Mouse (Mus musculus): Measurements from ENCODE around the gene Clca4a.
"Not testable (repeated sequence)": the region's sequence is repeated elsewhere in the genome, so short reads cannot be mapped to it uniquely, and the experiment has no call there.

Clca4a gene

DNA sequence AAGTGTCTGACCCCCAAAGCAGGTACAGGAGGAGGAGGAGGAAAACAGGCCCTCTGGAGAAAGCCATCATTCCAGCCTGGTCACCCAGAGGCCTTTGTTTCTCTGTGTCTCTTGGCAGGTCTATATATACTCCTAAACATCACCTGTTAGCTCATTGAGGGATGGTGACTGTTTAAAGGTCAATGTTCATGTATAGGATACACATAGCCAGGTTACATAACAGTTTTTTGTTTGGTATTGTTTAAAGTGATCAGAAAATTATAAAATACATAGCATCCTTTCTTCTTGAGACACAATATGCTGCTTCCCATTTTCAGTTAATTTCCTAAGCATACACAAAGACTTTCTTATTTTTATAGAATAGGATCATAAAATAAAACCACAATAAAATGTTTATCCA, at the start of gene Clca4a:
Clca4a (minus strand) TSS at position 101 of the 400 bp plus-strand sequence.
- no peak for DNase-seq (ENCODE audit: low read depth, low spot score)
- Histone ChIP-seq H3K27me3 (ENCODE audit: control insufficient read depth, insufficient read depth, low read length, poor library complexity, severe bottlenecking) (no peaks in the 10 kb centered on the region), H3K36me3 (ENCODE audit: control insufficient read depth, insufficient read depth, low read length, poor library complexity, severe bottlenecking) (no peaks in the 10 kb centered on the region)

DNA sequence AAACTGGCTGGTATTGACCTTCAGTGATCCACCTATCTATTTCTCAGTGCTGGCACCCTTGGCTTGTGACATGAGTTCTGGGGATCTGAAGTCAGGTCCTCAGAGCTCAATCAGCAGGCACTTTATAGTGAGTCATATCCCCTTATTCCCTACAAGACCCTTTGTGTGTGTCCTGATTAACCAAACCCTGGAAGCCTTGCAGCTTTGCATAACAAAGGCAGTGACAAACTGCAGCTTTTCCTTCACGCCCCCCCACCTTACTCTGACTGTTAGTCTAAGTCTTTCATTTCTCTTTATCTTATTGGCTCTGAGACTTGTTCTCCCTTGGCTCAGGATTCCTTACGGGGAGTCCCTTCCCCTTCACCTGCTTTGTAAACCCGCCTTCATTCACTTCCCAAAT, 43.0 kb upstream of the Clca4a start:
- DNase-seq (ENCODE audit: low read depth, low spot score) = no peak
- no peaks in the 10 kb centered on the region for H3K27me3 ChIP-seq (ENCODE audit: control insufficient read depth, insufficient read depth, low read length, poor library complexity, severe bottlenecking)

DNA sequence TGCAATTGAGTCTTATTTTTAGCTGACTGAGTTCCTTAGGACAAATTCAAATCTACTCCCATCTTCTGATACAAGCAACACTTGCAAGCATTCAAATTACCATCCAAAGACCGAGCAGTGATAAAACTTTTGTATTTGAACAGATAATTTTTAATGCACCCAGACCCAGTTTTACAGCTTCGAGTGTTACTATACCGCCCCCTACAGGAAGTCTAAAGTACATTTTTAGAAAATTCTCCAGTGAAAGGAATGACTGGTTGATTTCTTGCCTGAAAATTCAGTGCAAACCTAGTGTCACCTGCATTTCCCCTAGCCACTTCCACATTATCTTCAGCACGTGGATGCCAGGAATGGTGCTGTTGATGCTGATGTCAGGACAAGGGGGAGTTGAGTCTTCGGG, 29.6 kb upstream of the Clca4a start:
- H3K36me3 ChIP-seq (ENCODE audit: control insufficient read depth, insufficient read depth, low read length, poor library complexity, severe bottlenecking) = no peaks in the 10 kb centered on the region
- no peak for DNase-seq (ENCODE audit: low read depth, low spot score)
- H3K27me3 ChIP-seq (ENCODE audit: control insufficient read depth, insufficient read depth, low read length, poor library complexity, severe bottlenecking) = no peaks in the 10 kb centered on the region

More for the DNA sequence above, 43.0 kb upstream of the Clca4a start:
- H3K36me3 ChIP-seq (ENCODE audit: control insufficient read depth, insufficient read depth, low read length, poor library complexity, severe bottlenecking) = no peaks in the 10 kb centered on the region

DNA sequence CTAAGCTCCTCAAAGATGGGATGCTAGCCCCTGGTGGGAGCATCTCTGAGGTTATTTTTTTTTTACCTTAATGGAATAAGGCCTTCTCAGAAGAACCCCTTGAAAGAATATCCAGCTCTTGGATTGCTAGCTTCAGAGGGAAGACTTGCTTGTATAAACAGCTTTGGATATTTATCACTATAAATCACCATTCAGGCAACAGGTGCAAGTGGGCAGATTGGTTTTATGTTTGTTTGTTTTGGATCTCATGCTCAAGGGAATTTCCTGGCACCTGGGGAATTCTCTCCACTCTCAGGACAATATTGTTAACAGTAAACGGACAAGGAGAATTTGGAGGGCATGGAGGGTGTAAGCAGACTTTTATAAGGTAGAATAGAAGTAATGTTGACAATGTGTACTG, 26.1 kb upstream of the Clca4a start:
- H3K36me3 ChIP-seq (ENCODE audit: control insufficient read depth, insufficient read depth, low read length, poor library complexity, severe bottlenecking) = no peaks in the 10 kb centered on the region
- DNase-seq (ENCODE audit: low read depth, low spot score) = no peak
- H3K27me3 ChIP-seq (ENCODE audit: control insufficient read depth, insufficient read depth, low read length, poor library complexity, severe bottlenecking) = no peaks in the 10 kb centered on the region

DNA sequence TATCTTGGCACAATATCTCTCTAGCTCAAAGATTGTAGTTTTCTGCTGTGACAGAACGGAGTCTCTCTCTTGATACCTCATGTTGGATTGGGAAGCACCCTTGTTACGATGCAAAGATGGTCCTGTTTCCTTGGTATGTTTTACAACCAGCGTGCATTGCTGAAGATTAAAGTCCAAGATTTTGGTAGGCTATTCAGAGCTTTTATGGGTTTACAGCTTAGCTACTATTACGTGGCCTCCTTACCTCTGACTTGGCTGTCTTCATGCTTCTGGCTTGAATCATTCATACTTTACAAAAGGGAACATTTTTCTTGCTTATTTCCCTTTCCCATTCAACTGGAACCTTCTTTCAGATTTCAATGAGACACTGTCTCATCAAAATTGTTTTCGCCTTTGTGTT, 18.2 kb upstream of the Clca4a start:
- DNase-seq (ENCODE audit: low read depth, low spot score) = no peak
- no peaks in the 10 kb centered on the region for H3K27me3 ChIP-seq (ENCODE audit: control insufficient read depth, insufficient read depth, low read length, poor library complexity, severe bottlenecking)
- H3K36me3 ChIP-seq (ENCODE audit: control insufficient read depth, insufficient read depth, low read length, poor library complexity, severe bottlenecking) = no peaks in the 10 kb centered on the region

DNA sequence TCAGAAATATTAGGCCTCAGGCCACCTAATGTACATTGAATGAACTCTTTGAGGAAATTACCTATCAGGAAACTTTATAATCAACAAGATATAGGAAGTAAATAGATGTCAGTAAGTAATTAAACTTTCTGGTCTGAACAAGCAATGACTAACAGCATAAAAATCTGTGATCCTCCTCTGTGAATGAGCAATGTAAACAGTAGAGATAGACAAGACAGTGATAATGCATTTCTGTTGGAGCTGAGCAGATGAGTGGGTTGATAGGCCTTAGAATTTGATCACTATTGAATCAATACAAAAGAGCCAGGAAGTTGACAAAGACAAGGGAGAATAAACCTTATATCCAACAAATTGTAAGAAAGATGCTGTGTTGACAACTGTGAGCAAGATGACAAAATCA, 17.8 kb upstream of the Clca4a start:
- Histone ChIP-seq H3K36me3 (ENCODE audit: control insufficient read depth, insufficient read depth, low read length, poor library complexity, severe bottlenecking) (no peaks in the 10 kb centered on the region), H3K27me3 (ENCODE audit: control insufficient read depth, insufficient read depth, low read length, poor library complexity, severe bottlenecking) (no peaks in the 10 kb centered on the region)
- no peak for DNase-seq (ENCODE audit: low read depth, low spot score)

DNA sequence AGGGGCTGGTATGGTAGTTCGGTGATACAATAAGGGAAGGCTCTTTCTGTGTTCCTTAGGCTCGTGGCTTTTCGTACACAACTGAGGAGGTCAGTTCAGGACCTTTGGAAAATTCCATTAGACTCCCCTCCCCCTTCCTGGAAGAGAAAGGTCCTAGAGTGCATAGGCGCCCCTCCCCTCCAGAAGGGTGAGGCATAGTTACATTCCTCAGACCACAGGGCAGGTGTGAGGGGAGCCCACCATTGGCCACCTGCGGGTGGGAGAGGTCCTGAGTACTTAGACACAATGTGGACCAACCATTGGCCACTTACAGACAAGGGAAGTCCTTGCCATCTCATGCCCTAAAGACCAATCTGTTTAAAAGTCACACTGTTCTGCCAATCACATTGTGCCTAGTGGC, 11.0 kb upstream of the Clca4a start:
- no peaks in the 10 kb centered on the region for H3K27me3 ChIP-seq (ENCODE audit: control insufficient read depth, insufficient read depth, low read length, poor library complexity, severe bottlenecking)
- H3K36me3 ChIP-seq (ENCODE audit: control insufficient read depth, insufficient read depth, low read length, poor library complexity, severe bottlenecking) = no peaks in the 10 kb centered on the region
- no peak for DNase-seq (ENCODE audit: low read depth, low spot score)

DNA sequence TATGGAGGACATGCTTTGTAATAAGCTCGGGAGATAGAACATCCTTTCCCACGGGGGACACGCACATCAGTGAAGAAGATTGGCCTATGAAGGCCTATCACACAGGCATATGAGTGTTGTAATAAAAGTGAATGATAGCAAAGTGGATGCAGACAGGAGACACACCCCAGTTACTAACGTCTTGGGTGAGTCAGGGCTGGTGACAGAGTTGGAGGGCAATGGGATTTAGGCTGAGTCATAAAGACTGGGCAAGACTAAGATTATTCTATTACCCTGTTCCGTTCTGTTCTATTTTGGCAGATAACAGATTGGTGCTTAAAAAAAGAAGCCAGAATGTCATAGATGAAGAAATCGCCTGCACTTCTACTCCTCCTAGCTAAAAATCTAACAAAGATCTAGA, 5.7 kb upstream of the Clca4a start:
- H3K36me3 ChIP-seq (ENCODE audit: control insufficient read depth, insufficient read depth, low read length, poor library complexity, severe bottlenecking) = no peaks in the 10 kb centered on the region
- H3K27me3 ChIP-seq (ENCODE audit: control insufficient read depth, insufficient read depth, low read length, poor library complexity, severe bottlenecking) = no peaks in the 10 kb centered on the region
- no peak for DNase-seq (ENCODE audit: low read depth, low spot score)

DNA sequence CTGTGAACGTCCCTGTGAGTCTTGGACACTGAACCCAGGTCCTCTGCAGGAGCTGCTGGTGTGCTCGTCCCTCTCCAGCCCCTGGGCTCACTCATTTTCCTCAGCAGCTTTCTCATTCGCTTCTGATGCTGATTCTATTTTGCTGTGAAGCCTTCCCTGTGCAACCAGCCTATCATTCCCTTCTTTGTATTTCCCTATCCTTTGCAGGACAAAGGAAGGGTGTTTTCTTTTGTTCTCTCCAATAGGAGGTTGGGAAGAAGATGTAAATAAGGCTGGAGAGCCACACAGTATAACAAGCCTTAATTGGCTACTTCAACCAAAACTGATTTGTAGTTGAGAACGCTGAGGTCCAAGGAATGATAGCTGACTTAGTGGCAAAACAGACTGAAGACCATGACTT, 2.8 kb upstream of the Clca4a start:
- H3K36me3 ChIP-seq (ENCODE audit: control insufficient read depth, insufficient read depth, low read length, poor library complexity, severe bottlenecking) = no peaks in the 10 kb centered on the region
- no peak for DNase-seq (ENCODE audit: low read depth, low spot score)
- H3K27me3 ChIP-seq (ENCODE audit: control insufficient read depth, insufficient read depth, low read length, poor library complexity, severe bottlenecking) = no peaks in the 10 kb centered on the region

DNA sequence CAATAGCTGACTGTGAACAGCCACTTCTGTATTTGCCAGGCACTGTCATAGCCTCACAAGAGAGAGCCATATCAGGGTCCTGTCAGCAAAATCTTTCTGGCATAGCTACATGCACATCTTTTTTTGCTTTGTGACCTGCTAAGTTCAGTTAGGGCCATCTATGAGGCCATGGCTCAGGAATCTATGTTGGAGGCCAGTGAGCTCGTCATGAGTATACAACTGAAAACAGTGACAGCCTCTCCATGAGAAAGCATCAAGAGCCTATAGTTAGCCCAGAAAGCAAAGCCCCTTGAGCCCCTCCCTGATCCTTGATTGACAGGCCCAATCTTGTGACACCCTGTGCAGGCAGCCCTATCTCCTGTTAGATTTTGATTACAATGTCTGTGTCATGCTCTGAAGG, 1.2 kb upstream of the Clca4a start:
- DNase-seq (ENCODE audit: low read depth, low spot score) = no peak
- Histone ChIP-seq H3K27me3 (ENCODE audit: control insufficient read depth, insufficient read depth, low read length, poor library complexity, severe bottlenecking) (no peaks in the 10 kb centered on the region), H3K36me3 (ENCODE audit: control insufficient read depth, insufficient read depth, low read length, poor library complexity, severe bottlenecking) (no peaks in the 10 kb centered on the region)

DNA sequence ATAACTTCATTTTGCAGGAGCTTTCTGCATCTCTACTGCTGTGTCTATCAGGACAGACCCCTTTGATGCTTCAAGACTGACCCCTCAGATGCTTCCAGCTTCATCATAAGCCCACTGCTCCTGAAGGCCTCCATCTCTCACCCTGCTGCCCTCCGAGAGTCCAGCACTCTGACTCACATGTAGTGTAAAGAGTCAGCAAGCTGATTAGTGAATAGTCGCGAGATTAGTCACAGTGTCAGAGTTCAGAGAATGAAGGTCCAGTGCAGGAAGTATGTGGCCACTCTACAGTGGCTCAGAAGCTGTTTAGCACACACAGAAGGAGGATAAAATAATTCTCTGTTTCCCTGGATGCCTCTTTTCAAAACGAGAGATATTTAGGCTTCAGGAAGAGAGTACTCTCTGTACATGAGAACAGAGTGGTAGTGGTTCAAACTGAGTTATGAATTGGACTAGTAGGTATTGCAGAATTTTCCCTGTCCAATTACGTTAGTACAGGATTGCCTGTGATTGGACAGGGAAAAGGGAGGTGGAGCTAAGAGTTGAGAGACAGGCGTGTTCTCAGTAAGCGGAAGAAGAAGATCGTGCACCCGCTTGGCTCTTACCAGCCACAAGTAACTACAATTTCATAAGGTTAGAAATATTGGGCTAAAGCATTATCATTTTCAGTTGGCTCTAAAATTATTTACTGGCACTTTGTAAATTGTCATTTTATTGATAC, 3.1 kb downstream of the Clca4a start:
- no peaks in the 10 kb centered on the region for H3K27me3 ChIP-seq (ENCODE audit: control insufficient read depth, insufficient read depth, low read length, poor library complexity, severe bottlenecking)
- no peaks in the 10 kb centered on the region for H3K36me3 ChIP-seq (ENCODE audit: control insufficient read depth, insufficient read depth, low read length, poor library complexity, severe bottlenecking)
- DNase-seq (ENCODE audit: low read depth, low spot score) = no peak

DNA sequence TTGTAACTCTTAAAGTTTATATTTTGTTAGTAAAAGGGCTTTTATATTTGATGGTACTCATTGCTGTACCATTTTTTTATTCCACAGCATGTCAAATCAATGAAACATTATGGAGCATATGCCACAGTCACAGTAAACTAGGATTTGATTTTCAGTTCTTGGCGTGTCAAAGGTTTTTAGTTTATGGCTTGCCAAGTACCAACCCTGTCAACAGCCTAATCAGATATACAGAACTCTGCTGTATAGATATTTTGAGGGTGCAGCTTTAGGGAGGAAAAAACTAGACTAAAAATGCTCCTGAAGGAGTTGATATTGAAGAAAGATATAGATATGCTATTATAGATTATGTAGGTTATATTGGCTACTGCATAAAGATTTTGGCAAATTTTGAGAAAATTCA, 5.1 kb downstream of the Clca4a start:
- H3K27me3 ChIP-seq (ENCODE audit: control insufficient read depth, insufficient read depth, low read length, poor library complexity, severe bottlenecking) = no peaks in the 10 kb centered on the region
- no peaks in the 10 kb centered on the region for H3K36me3 ChIP-seq (ENCODE audit: control insufficient read depth, insufficient read depth, low read length, poor library complexity, severe bottlenecking)

DNA sequence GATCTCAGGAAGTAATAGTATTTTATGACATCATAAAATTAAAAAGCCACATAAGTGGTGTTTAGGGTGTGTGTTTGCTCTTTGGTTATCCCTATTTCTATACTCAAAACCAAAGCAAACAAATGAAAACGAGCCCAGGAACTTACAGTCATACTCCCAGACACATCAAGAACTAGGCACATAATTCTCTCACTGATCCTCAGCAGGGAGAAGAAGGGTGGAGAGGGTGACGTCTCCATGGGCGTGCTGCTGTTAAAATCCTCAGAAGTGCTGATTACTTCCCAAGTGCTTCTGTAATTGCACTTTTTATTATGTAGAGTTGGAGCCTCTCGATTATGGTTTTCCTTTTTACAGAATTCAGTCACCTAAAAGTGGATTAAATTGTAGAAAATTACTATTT, 8.8 kb downstream of the Clca4a start:
- H3K36me3 ChIP-seq (ENCODE audit: control insufficient read depth, insufficient read depth, low read length, poor library complexity, severe bottlenecking) = no peaks in the 10 kb centered on the region
- no peak for DNase-seq (ENCODE audit: low read depth, low spot score)
- no peaks in the 10 kb centered on the region for H3K27me3 ChIP-seq (ENCODE audit: control insufficient read depth, insufficient read depth, low read length, poor library complexity, severe bottlenecking)

More for the DNA sequence above, 5.1 kb downstream of the Clca4a start:
- DNase-seq (ENCODE audit: low read depth, low spot score) = no peak

DNA sequence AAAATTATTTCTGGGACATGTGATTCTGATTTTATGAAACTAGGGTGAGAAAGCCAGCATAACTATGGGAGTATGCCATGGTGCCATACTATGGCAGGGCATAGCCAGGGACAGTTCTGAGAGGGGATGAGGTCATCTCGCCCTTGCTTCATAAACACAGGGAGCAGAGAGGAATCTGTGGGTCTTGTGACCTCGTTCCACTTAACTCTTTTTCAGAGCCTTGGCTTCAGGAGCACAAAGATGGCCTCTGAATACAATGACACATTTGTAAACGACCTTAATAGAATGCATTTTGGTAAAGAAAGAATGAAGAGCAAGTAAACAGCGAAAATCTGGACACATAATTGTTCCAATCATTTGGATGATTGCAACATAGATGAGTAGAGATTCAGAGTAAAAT, 24.0 kb downstream of the Clca4a start:
- no peak for DNase-seq (ENCODE audit: low read depth, low spot score)
- H3K27me3 ChIP-seq (ENCODE audit: control insufficient read depth, insufficient read depth, low read length, poor library complexity, severe bottlenecking) = no peaks in the 10 kb centered on the region
- H3K36me3 ChIP-seq (ENCODE audit: control insufficient read depth, insufficient read depth, low read length, poor library complexity, severe bottlenecking) = no peaks in the 10 kb centered on the region

DNA sequence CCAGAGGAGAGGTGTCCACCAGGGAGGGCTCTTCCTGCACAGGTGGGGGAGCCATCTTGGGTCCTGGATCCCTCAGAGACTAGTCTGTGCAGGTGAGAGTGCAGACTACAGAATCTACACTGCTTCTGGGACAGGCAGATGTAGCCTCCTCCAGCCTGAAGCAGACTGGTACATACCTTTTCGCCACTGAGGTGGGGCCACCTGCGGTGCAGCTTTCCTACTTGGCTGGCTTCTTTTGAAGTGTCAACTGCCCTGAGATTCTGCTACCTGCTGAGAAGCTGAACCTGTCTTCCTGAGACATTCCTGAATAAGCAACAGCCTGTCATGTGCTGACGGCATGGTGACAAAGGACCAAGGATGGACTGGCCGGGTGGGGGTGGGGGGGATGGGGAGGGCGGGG, 27.5 kb downstream of the Clca4a start:
- H3K27me3 ChIP-seq (ENCODE audit: control insufficient read depth, insufficient read depth, low read length, poor library complexity, severe bottlenecking); H3K36me3 ChIP-seq (ENCODE audit: control insufficient read depth, insufficient read depth, low read length, poor library complexity, severe bottlenecking); DNase-seq (ENCODE audit: low read depth, low spot score): not testable (repeated sequence)

DNA sequence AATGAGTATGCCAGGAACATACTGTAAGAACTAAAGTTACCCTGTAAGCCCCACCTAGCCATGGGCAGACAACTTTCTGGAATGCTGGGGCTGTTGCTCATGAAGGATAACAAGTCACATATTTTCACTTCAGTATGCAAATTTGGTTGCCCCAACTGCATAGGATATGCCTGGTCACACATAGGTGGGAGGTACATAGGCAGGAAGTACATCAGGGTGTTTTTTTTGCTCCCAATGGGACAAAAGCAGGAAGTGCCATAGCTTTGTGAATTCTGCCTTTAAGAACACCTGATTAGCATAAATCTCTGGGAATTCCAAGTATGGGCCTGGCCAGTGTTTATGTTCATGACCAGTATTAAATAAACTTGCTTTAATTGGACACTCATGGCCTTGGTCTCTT, 41.2 kb downstream of the Clca4a start:
- DNase-seq (ENCODE audit: low read depth, low spot score); H3K36me3 ChIP-seq (ENCODE audit: control insufficient read depth, insufficient read depth, low read length, poor library complexity, severe bottlenecking); H3K27me3 ChIP-seq (ENCODE audit: control insufficient read depth, insufficient read depth, low read length, poor library complexity, severe bottlenecking): not testable (repeated sequence)

All from splenic B cell, adult 2 months (primary cell).